Mouse (Mus musculus) right cerebral cortex, postnatal 36 days (tissue): ENCODE data around the gene Slc6a12.

Experiments
- DNase-seq, 2 experiments: peaks; one replicate each; pipeline ENCODE4 v3.0.0; 2022; ENCODE audit warnings: low spot score in 2 of 2, mixed read lengths in 1 of 2

Gene Slc6a12

DNA sequence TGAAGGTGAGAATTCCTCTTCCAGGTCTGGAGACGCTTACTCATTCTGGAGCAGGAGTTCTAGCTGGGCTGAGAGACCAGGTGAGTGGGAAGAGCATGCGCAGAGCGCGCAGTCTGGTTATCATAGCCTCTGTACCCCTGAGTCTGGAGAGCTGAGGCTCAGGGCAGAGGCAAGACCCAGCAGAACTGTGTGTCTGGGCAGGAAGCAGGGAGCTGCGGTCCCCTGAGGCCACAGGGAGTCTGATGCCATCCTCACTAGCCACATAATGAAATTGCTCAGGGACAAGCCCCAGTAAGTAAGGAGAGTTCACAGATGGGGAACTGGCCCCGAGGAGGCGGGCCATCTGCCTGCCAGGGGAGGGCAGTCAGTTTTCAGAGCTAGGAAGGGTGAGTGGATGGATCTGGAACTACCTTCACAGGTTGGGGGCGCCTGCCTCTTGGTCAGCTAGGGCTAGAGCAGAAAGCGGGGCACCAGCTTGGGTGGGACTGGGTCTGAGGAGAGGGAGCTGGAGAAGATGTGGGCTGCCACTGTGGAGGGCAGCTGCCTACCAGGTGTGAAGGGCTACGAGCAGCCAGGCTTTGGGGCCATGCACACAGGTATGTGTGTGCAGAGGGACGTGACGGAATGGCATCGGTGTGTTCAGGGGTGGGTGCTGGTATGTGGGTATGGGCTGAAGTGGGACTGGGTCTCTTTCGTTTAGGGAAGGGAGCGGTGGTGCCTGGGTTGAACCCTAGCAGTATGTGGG, at the start of gene Slc6a12:
Gene Slc6a12, plus strand, starts transcription at position 51 of the 745 bp plus-strand sequence.
- DNase-seq: no peak

GRCm38 (mm10) chr6:121299317-121299716, 43.6 kb upstream of the Slc6a12 start:
- DNase-seq: no peak

- no peak for DNase-seq
These were observed 42.9 kb upstream of the Slc6a12 start, which contains the start of gene Slc6a13 for GRCm38 (mm10) chr6:121299954-121300353. Gene Slc6a13 (plus strand): TSS chr6:121300227.

GRCm38 (mm10) chr6:121300504-121300903, 42.4 kb upstream of the Slc6a12 start:
- no peak for DNase-seq

DNA sequence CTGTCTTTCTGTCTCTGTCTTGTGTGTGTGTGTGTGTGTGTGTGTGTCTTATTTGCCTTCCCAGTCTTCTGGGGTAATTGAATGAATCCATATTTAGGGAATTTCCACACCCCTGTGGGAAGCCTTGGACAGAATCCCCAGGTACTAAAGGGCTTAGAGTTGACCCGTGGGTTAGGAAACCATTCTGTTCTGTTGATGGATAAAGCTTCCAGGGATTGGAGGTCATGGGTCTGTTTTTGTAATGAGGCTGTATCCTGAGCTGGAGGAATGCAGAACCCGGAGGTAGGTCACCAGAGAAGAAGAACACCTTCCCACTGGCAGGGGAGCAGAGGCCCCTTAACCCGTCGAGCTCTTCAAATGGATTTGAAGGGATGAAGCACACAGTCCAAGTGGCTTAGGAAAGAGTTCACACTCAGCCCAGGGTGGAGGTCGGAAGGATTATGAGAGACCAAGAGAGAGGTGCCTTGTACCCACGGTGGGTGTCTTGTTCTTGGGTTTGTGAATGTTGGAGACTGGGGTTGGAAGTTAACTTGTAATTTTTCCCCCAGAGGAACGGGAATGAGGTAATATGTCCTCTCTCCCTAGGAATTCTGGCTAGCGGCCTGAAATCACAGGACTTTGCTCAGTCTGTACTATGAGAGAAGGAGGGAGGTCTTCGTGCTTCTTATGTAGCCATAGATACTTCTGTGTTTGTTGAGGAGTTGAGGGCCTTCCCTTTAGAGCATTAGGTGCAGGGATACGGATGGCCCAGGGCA, 39.2 kb upstream of the Slc6a12 start:
- no peak for DNase-seq

- DNase-seq: no peak
These were observed 38.2 kb upstream of the Slc6a12 start for GRCm38 (mm10) chr6:121304630-121305029.

GRCm38 (mm10) chr6:121305571-121305970, 37.3 kb upstream of the Slc6a12 start:
- DNase-seq: no peak

GRCm38 (mm10) chr6:121310984-121311383, 31.9 kb upstream of the Slc6a12 start:
- DNase-seq: no peak

GRCm38 (mm10) chr6:121319099-121319498, 23.8 kb upstream of the Slc6a12 start:
- no peak for DNase-seq

DNA sequence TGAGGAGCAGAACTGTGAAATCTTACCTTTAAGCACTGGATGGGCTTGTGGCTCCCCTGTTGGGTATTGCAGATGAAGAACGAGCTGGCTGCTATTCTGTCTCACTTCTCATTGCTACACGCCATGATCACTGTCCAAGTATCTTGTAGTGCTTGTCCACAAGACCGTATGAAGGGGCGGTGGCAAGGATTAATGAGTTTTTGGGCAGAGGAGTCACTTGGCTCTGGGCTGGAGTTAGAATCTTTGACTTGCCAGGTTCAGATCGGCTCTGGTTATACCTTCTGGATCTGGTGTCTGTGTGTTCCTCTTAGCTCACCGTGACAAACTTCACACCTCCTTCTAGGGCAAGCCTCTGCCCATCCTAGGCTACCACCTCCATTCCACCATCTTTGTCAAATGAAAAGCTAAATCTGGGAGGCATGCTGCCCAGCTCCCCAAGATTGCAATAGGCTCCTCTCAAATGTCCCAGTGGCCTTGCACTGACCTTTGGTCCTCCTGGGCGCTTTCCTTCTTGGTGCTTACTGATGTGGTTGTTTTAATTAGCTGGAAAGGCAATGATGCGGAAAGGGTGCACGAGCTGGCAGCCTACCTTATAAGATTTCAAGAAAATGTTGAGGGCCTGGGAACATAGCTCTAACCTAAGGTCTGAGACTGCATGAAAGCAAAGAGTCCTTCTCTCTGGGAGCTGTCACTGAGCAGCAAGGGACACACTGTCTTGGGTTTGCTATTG, 20.3 kb upstream of the Slc6a12 start:
- no peak for DNase-seq

DNA sequence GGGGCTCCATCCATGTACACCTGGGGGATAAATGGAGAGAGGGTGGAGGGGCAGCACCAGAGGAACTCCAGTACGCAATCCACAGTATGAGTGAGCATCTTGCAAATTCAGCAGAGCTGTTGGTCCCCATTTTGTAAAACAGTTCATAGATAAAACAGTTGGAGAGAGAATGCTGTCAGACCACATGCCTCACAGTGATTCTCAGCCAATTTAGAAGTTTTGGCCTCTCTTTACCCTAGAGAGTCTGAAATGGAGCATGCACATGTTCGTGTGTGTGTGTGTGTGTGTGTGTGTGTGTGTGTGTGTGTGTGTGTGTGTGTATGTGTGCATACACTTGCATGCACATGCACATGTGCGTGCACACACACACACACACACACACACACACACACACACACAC, 17.6 kb upstream of the Slc6a12 start:
- no peak for DNase-seq

DNA sequence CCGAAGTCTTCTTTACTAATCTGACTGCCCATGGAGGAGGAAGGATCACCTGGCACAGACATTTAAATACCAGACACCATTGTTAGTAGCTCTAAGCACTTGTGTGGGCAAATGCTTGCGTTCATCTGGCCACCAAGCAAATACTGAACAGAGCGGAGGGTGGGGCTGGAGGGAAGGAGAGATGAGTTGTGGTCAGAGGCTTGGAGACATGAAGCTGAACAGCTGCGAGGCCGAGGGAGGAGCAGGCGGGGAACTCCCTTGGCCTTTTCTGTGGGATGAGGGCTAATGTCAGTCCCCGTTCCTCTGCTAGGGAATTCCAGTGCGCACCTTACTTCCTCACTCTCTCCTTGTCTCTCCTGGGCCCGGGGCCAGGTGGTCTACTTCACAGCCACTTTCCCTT, 17.1 kb upstream of the Slc6a12 start:
- DNase-seq: no peak

- DNase-seq: no peak
These were observed 16.3 kb upstream of the Slc6a12 start for GRCm38 (mm10) chr6:121326486-121327069.

DNA sequence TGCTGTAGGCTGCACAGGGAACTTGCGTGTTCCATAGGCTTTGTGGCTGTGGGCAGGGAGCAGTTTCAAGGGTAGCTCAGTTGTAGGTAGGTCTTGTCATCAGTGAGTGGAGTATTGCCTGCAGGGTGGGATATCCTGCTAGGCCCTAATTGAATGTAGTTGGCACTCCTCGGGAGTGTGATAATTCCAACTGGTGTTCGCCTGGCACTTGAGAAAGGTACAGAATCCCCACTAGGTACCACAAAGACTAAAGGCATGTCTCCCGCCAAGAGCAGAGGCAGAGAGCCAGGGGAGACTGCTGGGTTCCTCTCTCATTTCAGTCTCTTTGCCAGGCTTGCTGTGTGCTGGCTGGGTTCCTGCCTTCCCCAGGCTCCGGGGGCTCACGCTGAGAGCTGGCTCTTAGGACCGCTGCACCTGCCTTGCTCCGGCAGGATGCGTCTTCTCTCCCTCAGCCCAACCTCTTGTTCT, 14.4 kb upstream of the Slc6a12 start:
- no peak for DNase-seq

GRCm38 (mm10) chr6:121329848-121330508, 12.9 kb upstream of the Slc6a12 start:
- DNase-seq: no peak

DNA sequence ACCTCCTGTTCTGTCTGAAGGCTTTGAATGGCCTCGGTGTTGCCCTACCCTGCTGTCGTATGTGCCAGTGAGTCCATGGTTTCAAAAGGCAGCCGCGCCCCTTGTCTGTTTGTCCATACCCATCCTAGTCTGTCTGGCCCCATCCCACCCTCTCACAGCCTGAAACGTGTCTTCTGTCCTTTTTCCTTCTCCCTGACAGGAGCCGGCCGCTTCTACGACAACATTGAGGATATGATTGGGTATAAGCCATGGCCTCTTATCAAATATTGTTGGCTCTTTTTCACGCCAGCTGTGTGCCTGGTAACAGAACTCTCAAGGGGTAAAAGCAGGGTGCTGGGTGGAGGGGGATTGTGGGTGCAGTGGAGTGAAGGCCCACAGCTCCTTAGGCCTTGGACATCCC, 7.0 kb upstream of the Slc6a12 start:
- no peak for DNase-seq

DNA sequence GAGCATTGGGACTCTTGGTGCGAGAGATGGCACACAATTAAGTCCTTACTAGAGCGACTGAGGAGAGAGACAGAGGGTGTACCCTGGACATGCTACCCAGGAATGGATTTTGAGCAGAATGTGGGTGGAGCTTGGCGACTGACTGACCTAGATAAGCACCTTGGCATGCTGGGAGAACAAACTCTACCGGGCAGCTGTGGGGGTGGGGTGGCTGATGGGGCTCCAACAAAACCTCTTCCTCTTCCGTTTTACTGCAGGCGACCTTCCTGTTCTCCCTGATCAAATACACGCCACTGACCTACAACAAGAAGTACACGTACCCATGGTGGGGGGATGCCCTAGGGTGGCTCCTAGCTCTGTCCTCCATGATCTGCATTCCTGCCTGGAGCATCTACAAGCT, 6.3 kb upstream of the Slc6a12 start:
- no peak for DNase-seq

DNA sequence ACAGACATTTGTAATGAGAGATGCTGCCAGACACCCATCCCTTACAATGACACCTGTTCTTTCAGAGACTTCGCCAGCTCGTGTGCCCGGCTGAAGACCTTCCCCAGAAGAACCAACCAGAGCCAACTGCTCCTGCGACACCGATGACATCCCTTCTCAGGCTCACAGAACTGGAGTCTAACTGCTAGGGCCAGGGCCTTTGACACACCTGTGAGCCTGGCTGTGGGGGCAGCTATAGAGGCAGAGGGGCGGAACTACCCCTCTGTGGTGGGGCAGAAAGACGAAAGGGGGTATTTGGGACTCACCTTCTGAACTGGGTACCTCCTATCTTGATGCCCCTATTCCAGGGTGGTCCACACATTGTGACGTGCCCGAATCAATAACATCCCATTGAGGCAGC, 5.6 kb upstream of the Slc6a12 start:
- DNase-seq: no peak

GRCm38 (mm10) chr6:121337770-121338518, 4.9 kb upstream of the Slc6a12 start:
- DNase-seq: peak; percentile 66 to 74

DNA sequence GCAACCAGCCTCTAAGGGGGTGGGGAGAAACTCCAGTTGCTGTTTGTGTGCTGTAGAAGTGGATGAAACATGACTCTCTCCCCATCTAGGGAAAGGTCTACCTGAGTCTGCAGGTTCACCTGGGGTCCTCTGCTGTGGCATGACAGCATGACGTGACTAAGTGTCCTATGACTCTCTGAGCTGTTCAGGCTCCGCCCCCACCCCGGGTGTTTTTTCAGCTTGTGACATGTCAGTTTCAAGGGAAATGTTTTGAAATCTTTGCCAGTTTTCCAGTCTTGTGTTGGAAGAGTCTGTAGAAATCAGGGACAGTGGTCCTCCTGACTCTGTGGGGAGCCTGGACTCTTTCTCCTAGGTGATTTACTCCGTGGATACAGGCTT, 4.4 kb upstream of the Slc6a12 start:
- no peak for DNase-seq

DNA sequence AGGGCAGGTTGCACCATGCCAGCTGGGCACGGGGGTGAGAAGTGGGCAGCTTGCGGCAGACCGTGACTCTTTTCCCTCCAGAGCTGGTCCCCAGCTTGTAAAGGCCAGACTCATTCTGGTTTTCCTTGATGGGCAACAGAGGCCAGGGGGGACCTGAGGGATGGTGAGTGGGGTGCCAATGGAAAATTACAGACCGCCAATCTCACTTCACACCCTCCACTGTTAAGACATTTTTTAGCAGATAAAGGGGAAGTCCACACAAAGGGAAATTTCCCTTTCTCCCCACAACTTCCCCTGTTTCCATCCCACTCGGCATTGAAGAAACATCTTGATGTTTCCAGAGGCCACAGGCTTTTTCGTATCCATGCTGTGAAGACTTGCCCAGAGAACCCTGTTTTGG, 1.2 kb upstream of the Slc6a12 start:
- no peak for DNase-seq
